Mouse (Mus musculus): ENCODE results near the gene Atp1b3. TPM values are rescaled to one million over a fixed set of nuclear protein-coding genes. Genes with fewer than 3 reads are reported as not detected.

Gene Atp1b3
- polyA plus RNA-seq, 1 experiment from 2014 or later, result 168 TPM

GRCm38 (mm10) chr9:96382756-96383155 is 18.5 kb upstream of the Atp1b3 start:
- no peaks in the 10 kb centered on the region for H3K4me1 ChIP-seq
- no peaks in the 10 kb centered on the region for H3K27me3 ChIP-seq (replicated peaks)
- H3K4me2 ChIP-seq (replicated peaks), result no peak overlapping the region
- no peaks in the 10 kb centered on the region for H3K9me3 ChIP-seq
- no peak overlapping the region for H3K4me3 ChIP-seq
- no peak overlapping the region for H3K27ac ChIP-seq
- WGBS, result 91% methylated on average over 4 of the region's 4 CpGs
- ATAC-seq (ENCODE audit: low FRiP score, low read depth), result no peak
- no peaks in the 10 kb centered on the region for H3K36me3 ChIP-seq
- H3K9ac ChIP-seq, result no peak overlapping the region

GRCm38 (mm10) chr9:96381393-96381792 is 17.2 kb upstream of the Atp1b3 start:
- 86% methylated on average over 13 of the region's 13 CpGs for WGBS

GRCm38 (mm10) chr9:96379551-96379950 is 15.3 kb upstream of the Atp1b3 start:
- Histone ChIP-seq H3K4me1 (no peaks in the 10 kb centered on the region), H3K4me2 (replicated peaks) (no peak overlapping the region), H3K9ac (no peak overlapping the region), H3K27me3 (replicated peaks) (no peaks in the 10 kb centered on the region), H3K9me3 (no peaks in the 10 kb centered on the region), H3K4me3 (no peak overlapping the region), H3K27ac (no peak overlapping the region), H3K36me3 (no peaks in the 10 kb centered on the region)
- 80% methylated on average over 7 of the region's 7 CpGs for WGBS
- ATAC-seq (ENCODE audit: low FRiP score, low read depth), result no peak

More at GRCm38 (mm10) chr9:96381393-96381792, 17.2 kb upstream of the Atp1b3 start:
- Histone ChIP-seq H3K27ac (no peak overlapping the region), H3K4me1 (no peaks in the 10 kb centered on the region), H3K9ac (no peak overlapping the region), H3K4me2 (replicated peaks) (no peak overlapping the region), H3K27me3 (replicated peaks) (no peaks in the 10 kb centered on the region), H3K9me3 (no peaks in the 10 kb centered on the region), H3K36me3 (no peaks in the 10 kb centered on the region), H3K4me3 (no peak overlapping the region)
- no peak for ATAC-seq (ENCODE audit: low FRiP score, low read depth)

- ATAC-seq (ENCODE audit: low FRiP score, low read depth), result no peak
- no peaks in the 10 kb centered on the region for H3K4me1 ChIP-seq
- H3K36me3 ChIP-seq, result no peaks in the 10 kb centered on the region
- no peak overlapping the region for H3K27ac ChIP-seq
- WGBS, result 81% methylated on average over 5 of the region's 5 CpGs
- no peak overlapping the region for H3K4me2 ChIP-seq (replicated peaks)
- H3K4me3 ChIP-seq, result no peak overlapping the region
- no peak overlapping the region for H3K9ac ChIP-seq
- no peaks in the 10 kb centered on the region for H3K9me3 ChIP-seq
- H3K27me3 ChIP-seq (replicated peaks), result no peaks in the 10 kb centered on the region
Observed at GRCm38 (mm10) chr9:96378747-96379146, 14.5 kb upstream of the Atp1b3 start.

GRCm38 (mm10) chr9:96377096-96377495 is 12.9 kb upstream of the Atp1b3 start:
- no peak for ATAC-seq (ENCODE audit: low FRiP score, low read depth)
- H3K4me2 ChIP-seq (replicated peaks), result no peak overlapping the region
- no peaks in the 10 kb centered on the region for H3K9me3 ChIP-seq
- H3K27me3 ChIP-seq (replicated peaks), result no peaks in the 10 kb centered on the region
- H3K36me3 ChIP-seq, result no peaks in the 10 kb centered on the region
- H3K4me1 ChIP-seq, result no peaks in the 10 kb centered on the region
- H3K27ac ChIP-seq, result no peak overlapping the region
- H3K4me3 ChIP-seq, result no peak overlapping the region
- WGBS, result 93% methylated on average over 1 of the region's 1 CpGs
- H3K9ac ChIP-seq, result no peak overlapping the region

- H3K27me3 ChIP-seq (replicated peaks), result no peaks in the 10 kb centered on the region
- no peak for ATAC-seq (ENCODE audit: low FRiP score, low read depth)
- no peak overlapping the region for H3K9ac ChIP-seq
- no peaks in the 10 kb centered on the region for H3K36me3 ChIP-seq
- 90% methylated on average over 3 of the region's 3 CpGs for WGBS
- H3K27ac ChIP-seq, result no peak overlapping the region
- H3K9me3 ChIP-seq, result no peaks in the 10 kb centered on the region
- H3K4me1 ChIP-seq, result no peaks in the 10 kb centered on the region
- no peak overlapping the region for H3K4me2 ChIP-seq (replicated peaks)
- no peak overlapping the region for H3K4me3 ChIP-seq
Observed at GRCm38 (mm10) chr9:96375819-96376218, 11.6 kb upstream of the Atp1b3 start.

GRCm38 (mm10) chr9:96371075-96371474 is 6.8 kb upstream of the Atp1b3 start:
- H3K9ac ChIP-seq, result no peak overlapping the region

GRCm38 (mm10) chr9:96369654-96370384 is 5.6 kb upstream of the Atp1b3 start:
- no peaks in the 10 kb centered on the region for H3K4me1 ChIP-seq
- no peak overlapping the region for H3K4me3 ChIP-seq
- WGBS, result 63% methylated on average over 5 of the region's 5 CpGs
- no peak for ATAC-seq (ENCODE audit: low FRiP score, low read depth)
- no peaks in the 10 kb centered on the region for H3K36me3 ChIP-seq
- H3K9me3 ChIP-seq, result no peaks in the 10 kb centered on the region
- H3K9ac ChIP-seq, result no peak overlapping the region
- no peak overlapping the region for H3K27ac ChIP-seq
- H3K27me3 ChIP-seq (replicated peaks), result no peaks in the 10 kb centered on the region
- no peak overlapping the region for H3K4me2 ChIP-seq (replicated peaks)

More at GRCm38 (mm10) chr9:96371075-96371474, 6.8 kb upstream of the Atp1b3 start:
- no peaks in the 10 kb centered on the region for H3K9me3 ChIP-seq
- no peak overlapping the region for H3K27ac ChIP-seq
- H3K27me3 ChIP-seq (replicated peaks), result no peaks in the 10 kb centered on the region
- H3K36me3 ChIP-seq, result no peaks in the 10 kb centered on the region
- 88% methylated on average over 5 of the region's 5 CpGs for WGBS
- no peak overlapping the region for H3K4me3 ChIP-seq
- no peak overlapping the region for H3K4me2 ChIP-seq (replicated peaks)
- no peaks in the 10 kb centered on the region for H3K4me1 ChIP-seq
- ATAC-seq (ENCODE audit: low FRiP score, low read depth), result no peak

- H3K4me2 ChIP-seq (replicated peaks), result no peak overlapping the region
- 66% methylated on average over 6 of the region's 6 CpGs for WGBS
- H3K4me1 ChIP-seq, result peaks cover 19% of the 10 kb centered on the region
- H3K4me3 ChIP-seq, result no peak overlapping the region
- H3K9ac ChIP-seq, result no peak overlapping the region
- no peaks in the 10 kb centered on the region for H3K9me3 ChIP-seq
- ATAC-seq (ENCODE audit: low FRiP score, low read depth), result no peak
- no peaks in the 10 kb centered on the region for H3K36me3 ChIP-seq
- no peaks in the 10 kb centered on the region for H3K27me3 ChIP-seq (replicated peaks)
- H3K27ac ChIP-seq, result no peak overlapping the region
Observed at GRCm38 (mm10) chr9:96365271-96365872, 1.1 kb upstream of the Atp1b3 start.

- H3K4me1 ChIP-seq, result peaks cover 19% of the 10 kb centered on the region
- no peaks in the 10 kb centered on the region for H3K9me3 ChIP-seq
- peak overlapping the region; percentile 97 for H3K9ac ChIP-seq
- no peaks in the 10 kb centered on the region for H3K27me3 ChIP-seq (replicated peaks)
- H3K4me2 ChIP-seq (replicated peaks), result peak overlapping the region; percentile 70
- ATAC-seq (ENCODE audit: low FRiP score, low read depth), result peak; percentile 78
- peak overlapping the region; percentile 92 for H3K4me3 ChIP-seq
- WGBS, result under 1% methylated on average over 64 of the region's 64 CpGs
- H3K27ac ChIP-seq, result peak overlapping the region; percentile 94
- 0 out of 2 replicates have a peak, but pooled peaks cover 4% of the 10 kb centered on the region for H3K36me3 ChIP-seq
Observed at GRCm38 (mm10) chr9:96363581-96364140, 581 bp downstream of the Atp1b3 start.

GRCm38 (mm10) chr9:96360056-96360455 is 4.2 kb downstream of the Atp1b3 start:
- Histone ChIP-seq H3K4me1 (peaks cover 19% of the 10 kb centered on the region), H3K27me3 (replicated peaks) (no peaks in the 10 kb centered on the region), H3K9me3 (no peaks in the 10 kb centered on the region), H3K36me3 (0 out of 2 replicates have a peak, but pooled peaks cover 4% of the 10 kb centered on the region), H3K27ac (no peak overlapping the region), H3K4me2 (replicated peaks) (no peak overlapping the region), H3K4me3 (no peak overlapping the region), H3K9ac (no peak overlapping the region)
- WGBS, result 90% methylated on average over 3 of the region's 3 CpGs
- ATAC-seq (ENCODE audit: low FRiP score, low read depth), result no peak

- no peak overlapping the region for H3K9ac ChIP-seq
- H3K36me3 ChIP-seq, result 0 out of 2 replicates have a peak, but pooled peaks cover 2% of the 10 kb centered on the region
- 86% methylated on average over 8 of the region's 8 CpGs for WGBS
- H3K4me1 ChIP-seq, result no peaks in the 10 kb centered on the region
- ATAC-seq (ENCODE audit: low FRiP score, low read depth), result no peak
- H3K9me3 ChIP-seq, result no peaks in the 10 kb centered on the region
- no peak overlapping the region for H3K27ac ChIP-seq
- H3K27me3 ChIP-seq (replicated peaks), result no peaks in the 10 kb centered on the region
- H3K4me2 ChIP-seq (replicated peaks), result no peak overlapping the region
- no peak overlapping the region for H3K4me3 ChIP-seq
Observed at GRCm38 (mm10) chr9:96353799-96354198, 10.4 kb downstream of the Atp1b3 start.

Measured in neural tube, embryonic 12.5 days (tissue).